Mouse (Mus musculus): ENCODE results near the gene Gm20075.
"Not testable (repeated sequence)": the region's sequence is repeated elsewhere in the genome, so short reads cannot be mapped to it uniquely, and the experiment has no call there.

Gm20075 gene

GRCm38 (mm10) chr13:96081276-96081675, at the start of gene Gm20075:
Gene Gm20075, minus strand, starts transcription at chr13:96081376.
- DNase-seq (ENCODE audit: low spot score in 2 of 2): not testable (repeated sequence)

- DNase-seq (ENCODE audit: low spot score in 2 of 2): no peak
Observed at GRCm38 (mm10) chr13:96129081-96129480, 47.9 kb upstream of the Gm20075 start.

- no peak for DNase-seq (ENCODE audit: low spot score in 2 of 2)
Observed at GRCm38 (mm10) chr13:96126669-96127068, 45.5 kb upstream of the Gm20075 start.

- no peak for DNase-seq (ENCODE audit: low spot score in 2 of 2)
Observed at GRCm38 (mm10) chr13:96125011-96125410, 43.8 kb upstream of the Gm20075 start.

- no peak for DNase-seq (ENCODE audit: low spot score in 2 of 2)
Observed at GRCm38 (mm10) chr13:96112711-96113110, 31.5 kb upstream of the Gm20075 start.

DNA sequence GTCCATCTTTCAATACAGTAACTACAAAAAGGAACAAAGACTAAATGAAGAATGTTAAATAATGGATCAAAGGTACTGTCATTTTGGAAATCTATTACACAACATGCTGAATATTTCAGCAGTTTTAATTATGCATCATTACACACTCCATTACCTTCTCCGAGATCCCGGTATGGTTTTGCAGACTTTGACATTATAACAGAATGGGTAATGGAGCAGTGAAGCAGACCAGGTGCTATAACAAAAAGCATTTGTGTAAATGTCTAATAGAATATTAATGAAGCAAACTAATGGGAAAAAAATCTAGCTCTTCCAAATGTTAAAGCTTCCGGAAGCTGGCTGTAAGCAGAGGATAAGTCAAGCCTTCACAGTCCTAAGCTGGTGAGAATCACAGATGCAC, 29.6 kb upstream of the Gm20075 start:
- no peak for DNase-seq (ENCODE audit: low spot score in 2 of 2)

DNA sequence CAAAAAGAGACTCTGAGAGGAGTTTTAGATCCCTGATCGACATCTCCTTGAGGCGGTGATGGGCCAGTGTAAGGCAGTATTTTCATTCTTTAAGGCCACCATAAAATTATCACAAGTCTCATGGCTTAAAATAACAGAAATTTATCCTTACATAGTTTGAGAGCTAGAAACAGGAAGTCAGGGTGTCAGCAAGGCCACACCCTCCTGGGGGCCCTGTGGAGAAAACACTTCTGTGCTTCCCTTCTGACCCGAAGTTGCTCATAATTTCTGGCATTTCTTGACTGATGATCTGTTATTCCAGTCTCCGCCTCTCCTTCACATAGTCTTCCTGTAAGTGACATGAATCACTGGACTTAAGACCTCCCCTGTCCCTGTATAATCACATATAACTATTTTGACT, 25.2 kb upstream of the Gm20075 start:
- DNase-seq (ENCODE audit: low spot score in 2 of 2): no peak

GRCm38 (mm10) chr13:96090929-96091328, 9.8 kb upstream of the Gm20075 start:
- no peak for DNase-seq (ENCODE audit: low spot score in 2 of 2)

DNA sequence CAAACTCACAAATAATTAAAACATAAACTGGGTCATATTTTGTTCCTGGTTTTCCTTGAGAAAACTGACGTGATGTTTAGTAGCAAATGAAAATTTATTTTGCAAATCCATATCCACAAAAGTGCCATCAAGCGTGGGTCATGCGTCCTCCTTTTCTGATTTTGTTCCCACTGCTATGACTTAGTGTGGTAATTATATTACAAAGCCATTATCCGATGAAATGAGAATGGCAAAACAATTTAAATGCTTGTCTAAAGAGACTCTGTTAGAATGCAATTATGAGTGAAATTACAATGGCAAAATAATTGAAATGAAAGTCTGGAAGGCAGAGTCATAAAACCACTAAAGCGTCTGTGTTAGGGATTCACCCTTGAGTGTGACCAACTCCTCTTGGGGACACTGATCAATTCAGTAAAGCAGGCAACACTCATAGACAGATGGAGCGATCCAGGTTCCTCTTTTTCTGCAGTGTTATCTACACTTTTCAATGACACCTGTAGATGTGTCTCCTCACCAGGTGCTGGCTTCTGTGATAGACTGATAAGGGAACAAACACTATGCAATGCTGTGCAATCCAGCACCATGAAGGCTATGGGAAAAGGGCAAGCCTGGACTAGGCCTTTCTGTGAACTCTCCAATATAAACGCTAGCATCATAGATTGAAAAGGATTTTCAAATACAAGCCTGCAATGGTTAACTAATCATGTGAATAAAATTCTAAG, 4.6 kb upstream of the Gm20075 start:
- DNase-seq (ENCODE audit: low spot score in 2 of 2): no peak

GRCm38 (mm10) chr13:96081754-96082153, 578 bp upstream of the Gm20075 start, which contains the start of gene Gm17190:
Gene Gm17190, plus strand, starts transcription at chr13:96082054.
- DNase-seq (ENCODE audit: low spot score in 2 of 2): not testable (repeated sequence)

DNA sequence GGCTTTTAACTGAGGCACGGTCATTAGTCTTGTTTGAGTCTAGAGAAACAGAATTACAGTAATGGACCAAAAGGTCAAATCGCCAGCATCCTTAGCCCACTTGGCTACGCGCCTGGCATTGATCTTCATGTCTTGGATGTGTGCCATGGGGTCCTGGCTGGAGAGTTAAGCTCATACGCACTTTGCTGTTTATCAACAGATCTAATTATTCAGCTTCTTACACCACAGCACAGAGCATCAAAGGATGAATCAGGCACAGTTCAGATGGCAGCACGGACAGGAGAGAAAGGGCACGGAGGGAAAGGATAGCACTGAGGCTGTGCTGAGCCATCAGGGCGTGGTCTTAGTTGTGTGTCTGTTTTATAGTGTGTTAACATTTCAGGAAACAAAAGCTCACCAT, 7.6 kb downstream of the Gm20075 start:
- DNase-seq (ENCODE audit: low spot score in 2 of 2): no peak

DNA sequence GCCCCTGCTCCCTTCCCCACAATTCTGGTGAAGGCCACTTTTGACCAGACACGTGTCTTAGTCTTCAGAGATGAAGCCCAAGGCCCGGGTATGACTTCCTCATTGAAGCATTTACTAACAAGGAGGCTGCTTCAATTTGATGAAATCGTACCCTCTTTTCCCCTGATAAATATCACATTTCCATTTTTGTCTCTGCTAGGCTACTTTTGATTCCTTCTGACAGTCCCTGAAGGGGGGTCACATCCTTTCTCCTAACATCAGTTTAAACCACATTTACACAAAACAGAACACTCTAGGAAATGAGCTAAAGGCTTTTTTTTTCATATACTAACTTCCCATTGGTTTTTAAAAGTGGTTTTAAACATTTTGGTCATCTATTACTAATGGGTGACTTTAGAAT, 28.4 kb downstream of the Gm20075 start:
- no peak for DNase-seq (ENCODE audit: low spot score in 2 of 2)

GRCm38 (mm10) chr13:96045396-96045795, 35.8 kb downstream of the Gm20075 start:
- DNase-seq (ENCODE audit: low spot score in 2 of 2): no peak

DNA sequence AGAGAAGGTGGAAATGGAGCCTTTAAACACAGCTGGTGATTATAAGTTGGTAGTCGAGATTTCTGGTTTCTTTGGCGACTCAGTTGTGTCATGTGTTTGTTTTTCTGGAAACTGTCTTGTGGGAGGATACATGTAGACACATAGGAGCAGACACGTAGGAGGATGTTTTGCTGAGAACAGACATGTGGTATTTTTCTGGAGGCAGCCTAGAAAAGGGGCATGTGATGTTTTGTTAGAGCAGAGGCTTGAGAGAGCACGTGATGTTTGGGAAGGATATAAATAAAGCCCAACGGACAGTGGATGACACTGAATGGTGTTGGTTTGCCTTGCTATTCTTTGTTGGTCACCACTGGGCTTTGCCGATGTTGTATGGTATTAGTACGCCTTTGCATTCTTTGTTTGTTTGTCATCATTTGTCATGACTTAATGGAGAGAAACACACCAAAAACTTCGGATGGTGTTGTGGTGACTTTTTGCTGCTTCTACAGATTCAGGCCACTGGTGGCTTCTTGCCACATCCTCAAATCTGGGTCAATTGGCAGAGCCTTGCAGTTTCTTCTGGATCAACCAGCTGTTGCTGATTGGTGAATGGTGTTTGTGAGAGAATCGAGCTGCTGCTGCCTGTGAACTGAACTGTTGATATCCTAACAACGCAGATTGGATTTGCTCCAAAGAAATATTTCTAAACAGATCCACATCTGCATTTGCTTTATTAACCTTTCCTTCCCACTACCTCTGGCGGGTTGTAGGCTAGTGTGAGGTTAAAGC, 40.7 kb downstream of the Gm20075 start:
- no peak for DNase-seq (ENCODE audit: low spot score in 2 of 2)

GRCm38 (mm10) chr13:96039536-96039935, 41.6 kb downstream of the Gm20075 start:
- no peak for DNase-seq (ENCODE audit: low spot score in 2 of 2)

- peak; percentile 24 to 61 for DNase-seq (ENCODE audit: low spot score in 2 of 2)
Observed at GRCm38 (mm10) chr13:96030368-96031223, 50.6 kb downstream of the Gm20075 start.
